Mouse (Mus musculus): ENCODE data around the gene Prl8a2. TPM values are rescaled to one million over a fixed set of nuclear protein-coding genes. Genes with fewer than 3 reads are reported as not detected.

Gene Prl8a2
- polyA plus RNA-seq (2014; fragmentation: Nextera tagmentation; extraction: Ambion mirVana): not detected in 2 replicates

GRCm38 (mm10) chr13:27345373-27345772 lies at the start of gene Prl8a2:
Gene Prl8a2, plus strand, starts transcription at chr13:27345673.
- WGBS: 69% methylated on average over 2 of the region's 2 CpGs
- ATAC-seq (replicated peaks; ENCODE audit: insufficient number of reproducible peaks, low FRiP score, low TSS enrichment, low read depth) (no peak), DNase-seq (ENCODE audit: low spot score) (no peak)
- no peaks in the 10 kb centered on the region for H3K36me3 ChIP-seq (replicated peaks; ENCODE audit: control insufficient read depth, insufficient read depth, low read depth, low read length)
- no peak within 1 kb of the TSS for H3K9ac ChIP-seq (replicated peaks; ENCODE audit: low read length)
- no peaks in the 10 kb centered on the region for H3K27me3 ChIP-seq (ENCODE audit: control insufficient read depth, insufficient read depth, low read length)
- no peak within 1 kb of the TSS for H3K4me2 ChIP-seq (ENCODE audit: low read depth, low read length)
- H3K9me3 ChIP-seq (replicated peaks; ENCODE audit: control insufficient read depth, low read length): no peaks in the 10 kb centered on the region
- H3K27ac ChIP-seq (replicated peaks; ENCODE audit: low read depth, low read length): no peak within 1 kb of the TSS
- H3K4me1 ChIP-seq (ENCODE audit: control insufficient read depth, insufficient read depth, low read length): no peaks in the 10 kb centered on the region
- H3K4me3 ChIP-seq (ENCODE audit: low read depth, low read length): no peak within 1 kb of the TSS

GRCm38 (mm10) chr13:27312334-27313225 lies 32.9 kb upstream of the Prl8a2 start, which contains the start of gene Prl6a1:
Gene Prl6a1, plus strand, starts transcription at chr13:27312627.
- DNase-seq (ENCODE audit: low spot score): no peak
- no peak within 1 kb of the TSS for H3K27ac ChIP-seq (replicated peaks; ENCODE audit: low read depth, low read length)
- H3K4me2 ChIP-seq (ENCODE audit: low read depth, low read length): no peak within 1 kb of the TSS
- H3K36me3 ChIP-seq (replicated peaks; ENCODE audit: control insufficient read depth, insufficient read depth, low read depth, low read length): no peaks in the 10 kb centered on the region
- H3K9me3 ChIP-seq (replicated peaks; ENCODE audit: control insufficient read depth, low read length): no peaks in the 10 kb centered on the region
- no peaks in the 10 kb centered on the region for H3K27me3 ChIP-seq (ENCODE audit: control insufficient read depth, insufficient read depth, low read length)
- H3K4me3 ChIP-seq (ENCODE audit: low read depth, low read length): no peak within 1 kb of the TSS
- H3K9ac ChIP-seq (replicated peaks; ENCODE audit: low read length): no peak within 1 kb of the TSS
- no peaks in the 10 kb centered on the region for H3K4me1 ChIP-seq (ENCODE audit: control insufficient read depth, insufficient read depth, low read length)
- ATAC-seq (replicated peaks; ENCODE audit: insufficient number of reproducible peaks, low FRiP score, low TSS enrichment, low read depth): no peak
- WGBS: 75% methylated on average over 7 of the region's 7 CpGs

GRCm38 (mm10) chr13:27334989-27335388 lies 10.5 kb upstream of the Prl8a2 start:
- H3K9ac ChIP-seq (replicated peaks; ENCODE audit: low read length): no peak overlapping the region
- 79% methylated on average over 1 of the region's 1 CpGs for WGBS
- ATAC-seq (replicated peaks; ENCODE audit: insufficient number of reproducible peaks, low FRiP score, low TSS enrichment, low read depth) (no peak), DNase-seq (ENCODE audit: low spot score) (no peak)
- H3K36me3 ChIP-seq (replicated peaks; ENCODE audit: control insufficient read depth, insufficient read depth, low read depth, low read length): no peaks in the 10 kb centered on the region
- H3K4me1 ChIP-seq (ENCODE audit: control insufficient read depth, insufficient read depth, low read length): no peaks in the 10 kb centered on the region
- no peak overlapping the region for H3K4me2 ChIP-seq (ENCODE audit: low read depth, low read length)
- no peak overlapping the region for H3K4me3 ChIP-seq (ENCODE audit: low read depth, low read length)
- H3K27ac ChIP-seq (replicated peaks; ENCODE audit: low read depth, low read length): no peak overlapping the region
- no peaks in the 10 kb centered on the region for H3K27me3 ChIP-seq (ENCODE audit: control insufficient read depth, insufficient read depth, low read length)
- H3K9me3 ChIP-seq (replicated peaks; ENCODE audit: control insufficient read depth, low read length): no peaks in the 10 kb centered on the region

- ATAC-seq (replicated peaks; ENCODE audit: insufficient number of reproducible peaks, low FRiP score, low TSS enrichment, low read depth): no peak
- Histone ChIP-seq H3K27ac (replicated peaks; ENCODE audit: low read depth, low read length) (no peak overlapping the region), H3K9me3 (replicated peaks; ENCODE audit: control insufficient read depth, low read length) (no peaks in the 10 kb centered on the region), H3K4me2 (ENCODE audit: low read depth, low read length) (no peak overlapping the region), H3K9ac (replicated peaks; ENCODE audit: low read length) (no peak overlapping the region), H3K4me1 (ENCODE audit: control insufficient read depth, insufficient read depth, low read length) (no peaks in the 10 kb centered on the region), H3K27me3 (ENCODE audit: control insufficient read depth, insufficient read depth, low read length) (no peaks in the 10 kb centered on the region), H3K4me3 (ENCODE audit: low read depth, low read length) (no peak overlapping the region), H3K36me3 (replicated peaks; ENCODE audit: control insufficient read depth, insufficient read depth, low read depth, low read length) (no peaks in the 10 kb centered on the region)
- 78% methylated on average over 3 of the region's 3 CpGs for WGBS
- DNase-seq (ENCODE audit: low spot score): peak; percentile 19
Measured at GRCm38 (mm10) chr13:27342733-27343275, 2.7 kb upstream of the Prl8a2 start.

- WGBS: 70% methylated on average over 6 of the region's 6 CpGs
- Histone ChIP-seq H3K27ac (replicated peaks; ENCODE audit: low read depth, low read length) (no peak within 1 kb of the TSS), H3K9ac (replicated peaks; ENCODE audit: low read length) (no peak within 1 kb of the TSS), H3K36me3 (replicated peaks; ENCODE audit: control insufficient read depth, insufficient read depth, low read depth, low read length) (no peaks in the 10 kb centered on the region), H3K9me3 (replicated peaks; ENCODE audit: control insufficient read depth, low read length) (no peaks in the 10 kb centered on the region), H3K4me2 (ENCODE audit: low read depth, low read length) (no peak within 1 kb of the TSS), H3K4me1 (ENCODE audit: control insufficient read depth, insufficient read depth, low read length) (no peaks in the 10 kb centered on the region), H3K27me3 (ENCODE audit: control insufficient read depth, insufficient read depth, low read length) (no peaks in the 10 kb centered on the region), H3K4me3 (ENCODE audit: low read depth, low read length) (no peak within 1 kb of the TSS)
- no peak for DNase-seq (ENCODE audit: low spot score)
- ATAC-seq (replicated peaks; ENCODE audit: insufficient number of reproducible peaks, low FRiP score, low TSS enrichment, low read depth): no peak
Measured at GRCm38 (mm10) chr13:27390746-27391145, 45.3 kb downstream of the Prl8a2 start, which contains the start of gene Prl2b1. Gene Prl2b1, minus strand, starts transcription at chr13:27390846.

- DNase-seq (ENCODE audit: low spot score) (peak; percentile 17), ATAC-seq (replicated peaks; ENCODE audit: insufficient number of reproducible peaks, low FRiP score, low TSS enrichment, low read depth) (no peak)
- WGBS: 89% methylated on average over 7 of the region's 7 CpGs
- H3K9ac ChIP-seq (replicated peaks; ENCODE audit: low read length): no peak overlapping the region
- H3K4me2 ChIP-seq (ENCODE audit: low read depth, low read length): no peak overlapping the region
- no peaks in the 10 kb centered on the region for H3K9me3 ChIP-seq (replicated peaks; ENCODE audit: control insufficient read depth, low read length)
- no peaks in the 10 kb centered on the region for H3K27me3 ChIP-seq (ENCODE audit: control insufficient read depth, insufficient read depth, low read length)
- H3K36me3 ChIP-seq (replicated peaks; ENCODE audit: control insufficient read depth, insufficient read depth, low read depth, low read length): no peaks in the 10 kb centered on the region
- no peak overlapping the region for H3K27ac ChIP-seq (replicated peaks; ENCODE audit: low read depth, low read length)
- no peak overlapping the region for H3K4me3 ChIP-seq (ENCODE audit: low read depth, low read length)
- no peaks in the 10 kb centered on the region for H3K4me1 ChIP-seq (ENCODE audit: control insufficient read depth, insufficient read depth, low read length)
Measured at GRCm38 (mm10) chr13:27399061-27399724, 53.7 kb downstream of the Prl8a2 start.
